Mouse (Mus musculus): ENCODE results near the gene Tbx10.

Tbx10 gene

GRCm38 (mm10) chr19:4005091-4005490 lies 12.5 kb downstream of the Tbx10 start:
- 85% methylated on average over 9 of the region's 9 CpGs for WGBS

GRCm38 (mm10) chr19:4005971-4006370 lies 13.4 kb downstream of the Tbx10 start:
- WGBS: 95% methylated on average over 8 of the region's 8 CpGs

GRCm38 (mm10) chr19:4011086-4011485 lies 18.5 kb downstream of the Tbx10 start:
- 91% methylated on average over 5 of the region's 5 CpGs for WGBS

GRCm38 (mm10) chr19:4012432-4013022 lies 20.0 kb downstream of the Tbx10 start, which contains the start of gene Ndufv1:
Gene Ndufv1, minus strand, starts transcription at chr19:4012806.
- under 1% methylated on average over 45 of the region's 45 CpGs for WGBS

GRCm38 (mm10) chr19:4013066-4013465 lies 20.5 kb downstream of the Tbx10 start:
- WGBS: 22% methylated on average over 9 of the region's 9 CpGs

GRCm38 (mm10) chr19:4015635-4016034 lies 23.1 kb downstream of the Tbx10 start:
- 81% methylated on average over 5 of the region's 5 CpGs for WGBS

GRCm38 (mm10) chr19:4017921-4018587 lies 25.5 kb downstream of the Tbx10 start:
- 72% methylated on average over 10 of the region's 10 CpGs for WGBS

- 20% methylated on average over 18 of the region's 18 CpGs for WGBS
Observed at GRCm38 (mm10) chr19:4018743-4019583, 26.4 kb downstream of the Tbx10 start.

- WGBS: 81% methylated on average over 7 of the region's 7 CpGs
Observed at GRCm38 (mm10) chr19:4023185-4023584, 30.6 kb downstream of the Tbx10 start.

GRCm38 (mm10) chr19:4032668-4033067 lies 40.1 kb downstream of the Tbx10 start:
- WGBS: 79% methylated on average over 7 of the region's 7 CpGs

- 82% methylated on average over 3 of the region's 3 CpGs for WGBS
Observed at GRCm38 (mm10) chr19:4033298-4033697, 40.7 kb downstream of the Tbx10 start.

- WGBS: 61% methylated on average over 5 of the region's 5 CpGs
Observed at GRCm38 (mm10) chr19:4033742-4034141, 41.2 kb downstream of the Tbx10 start.

- 79% methylated on average over 12 of the region's 12 CpGs for WGBS
Observed at GRCm38 (mm10) chr19:4036327-4037045, 43.9 kb downstream of the Tbx10 start.

GRCm38 (mm10) chr19:4037154-4037787 lies 44.7 kb downstream of the Tbx10 start:
- WGBS: 18% methylated on average over 7 of the region's 8 CpGs

GRCm38 (mm10) chr19:4037788-4038232 lies 45.3 kb downstream of the Tbx10 start, which contains the start of gene Gstp1:
Gene Gstp1, minus strand, starts transcription at chr19:4037985.
- under 1% methylated on average over 26 of the region's 26 CpGs for WGBS

GRCm38 (mm10) chr19:4040941-4041340 lies 48.4 kb downstream of the Tbx10 start:
- 93% methylated on average over 5 of the region's 5 CpGs for WGBS

GRCm38 (mm10) chr19:4041500-4041899 lies 48.9 kb downstream of the Tbx10 start:
- WGBS: 91% methylated on average over 3 of the region's 4 CpGs

GRCm38 (mm10) chr19:4042124-4042523 lies 49.6 kb downstream of the Tbx10 start:
- WGBS: 77% methylated on average over 14 of the region's 14 CpGs

- WGBS: 90% methylated on average over 5 of the region's 5 CpGs
Observed at GRCm38 (mm10) chr19:4044109-4044508, 51.6 kb downstream of the Tbx10 start.

- WGBS: 15% methylated on average over 16 of the region's 16 CpGs
Observed at GRCm38 (mm10) chr19:4045966-4046865, 53.7 kb downstream of the Tbx10 start, which contains the start of gene Gstp2. Gene Gstp2, minus strand, starts transcription at chr19:4046023.
